Mouse (Mus musculus): ENCODE measurements at regions not wholly inside any gene's neighbourhood (a gene's known extent, or its start where the extent isn't known, plus 50 kb on each side); places are given as distances from the start of the nearest gene placed in this dataset.

GRCm38 (mm10) chr12:26244701-26245100 lies 170.4 kb downstream of the Rnf144a start:
- H3K36me3 ChIP-seq = no peaks in the 10 kb centered on the region
- no peak overlapping the region for H3K27ac ChIP-seq
- H3K9me3 ChIP-seq (replicated peaks) = no peaks in the 10 kb centered on the region
- DNase-seq (ENCODE audit: low spot score) = no peak
- no peak overlapping the region for H3K4me3 ChIP-seq
- WGBS = 92% methylated on average over 6 of the region's 6 CpGs
- no peaks in the 10 kb centered on the region for H3K4me1 ChIP-seq
- no peaks in the 10 kb centered on the region for H3K27me3 ChIP-seq (ENCODE audit: low read depth, poor library complexity, severe bottlenecking)

GRCm38 (mm10) chr12:26227557-26228020 lies 187.5 kb downstream of the Rnf144a start:
- no peaks in the 10 kb centered on the region for H3K36me3 ChIP-seq
- no peak overlapping the region for H3K4me3 ChIP-seq
- DNase-seq (ENCODE audit: low spot score) = no peak
- no peaks in the 10 kb centered on the region for H3K27me3 ChIP-seq (ENCODE audit: low read depth, poor library complexity, severe bottlenecking)
- WGBS = 91% methylated on average over 15 of the region's 15 CpGs
- no peak overlapping the region for H3K27ac ChIP-seq
- H3K4me1 ChIP-seq = peaks cover 5% of the 10 kb centered on the region
- no peaks in the 10 kb centered on the region for H3K9me3 ChIP-seq (replicated peaks)

GRCm38 (mm10) chr12:26226363-26226762 lies 188.7 kb downstream of the Rnf144a start:
- 14% methylated on average over 2 of the region's 2 CpGs for WGBS
- H3K4me1 ChIP-seq = peaks cover 5% of the 10 kb centered on the region
- DNase-seq (ENCODE audit: low spot score) = no peak

GRCm38 (mm10) chr12:26212447-26212846 lies 202.6 kb downstream of the Rnf144a start:
- no peak for DNase-seq (ENCODE audit: low spot score)
- H3K4me1 ChIP-seq = peaks cover 21% of the 10 kb centered on the region
- no peaks in the 10 kb centered on the region for H3K9me3 ChIP-seq (replicated peaks)
- H3K36me3 ChIP-seq = no peaks in the 10 kb centered on the region
- WGBS = 64% methylated on average over 1 of the region's 1 CpGs
- no peak overlapping the region for H3K4me3 ChIP-seq
- no peaks in the 10 kb centered on the region for H3K27me3 ChIP-seq (ENCODE audit: low read depth, poor library complexity, severe bottlenecking)
- H3K27ac ChIP-seq = no peak overlapping the region

More at GRCm38 (mm10) chr12:26226363-26226762, 188.7 kb downstream of the Rnf144a start:
- H3K4me3 ChIP-seq = no peak overlapping the region
- no peaks in the 10 kb centered on the region for H3K36me3 ChIP-seq
- H3K9me3 ChIP-seq (replicated peaks) = no peaks in the 10 kb centered on the region
- no peak overlapping the region for H3K27ac ChIP-seq
- H3K27me3 ChIP-seq (ENCODE audit: low read depth, poor library complexity, severe bottlenecking) = no peaks in the 10 kb centered on the region

- DNase-seq (ENCODE audit: low spot score) = no peak
- no peak overlapping the region for H3K27ac ChIP-seq
- no peaks in the 10 kb centered on the region for H3K27me3 ChIP-seq (ENCODE audit: low read depth, poor library complexity, severe bottlenecking)
- no peak overlapping the region for H3K4me3 ChIP-seq
- H3K36me3 ChIP-seq = no peaks in the 10 kb centered on the region
- peaks cover 21% of the 10 kb centered on the region for H3K4me1 ChIP-seq
- WGBS = 73% methylated on average over 10 of the region's 10 CpGs
- no peaks in the 10 kb centered on the region for H3K9me3 ChIP-seq (replicated peaks)
Observed at GRCm38 (mm10) chr12:26211423-26211822, 203.6 kb downstream of the Rnf144a start.

- 89% methylated on average over 4 of the region's 4 CpGs for WGBS
Observed at GRCm38 (mm10) chr12:26206751-26207150, 208.3 kb downstream of the Rnf144a start.

GRCm38 (mm10) chr12:26206036-26206435 lies 209.0 kb downstream of the Rnf144a start:
- WGBS = 92% methylated on average over 8 of the region's 8 CpGs
- Histone ChIP-seq H3K4me1 (peaks cover 9% of the 10 kb centered on the region), H3K4me3 (no peak overlapping the region), H3K36me3 (no peaks in the 10 kb centered on the region), H3K9me3 (replicated peaks) (no peaks in the 10 kb centered on the region), H3K27ac (no peak overlapping the region), H3K27me3 (ENCODE audit: low read depth, poor library complexity, severe bottlenecking) (no peaks in the 10 kb centered on the region)
- DNase-seq (ENCODE audit: low spot score) = no peak

More at GRCm38 (mm10) chr12:26206751-26207150, 208.3 kb downstream of the Rnf144a start:
- Histone ChIP-seq H3K9me3 (replicated peaks) (no peaks in the 10 kb centered on the region), H3K4me3 (no peak overlapping the region), H3K27ac (no peak overlapping the region), H3K27me3 (ENCODE audit: low read depth, poor library complexity, severe bottlenecking) (no peaks in the 10 kb centered on the region), H3K4me1 (peaks cover 16% of the 10 kb centered on the region), H3K36me3 (no peaks in the 10 kb centered on the region)
- no peak for DNase-seq (ENCODE audit: low spot score)

- H3K4me3 ChIP-seq = no peak overlapping the region
- no peaks in the 10 kb centered on the region for H3K27me3 ChIP-seq (ENCODE audit: low read depth, poor library complexity, severe bottlenecking)
- H3K36me3 ChIP-seq = no peaks in the 10 kb centered on the region
- peaks cover 12% of the 10 kb centered on the region for H3K4me1 ChIP-seq
- WGBS = 48% methylated on average over 4 of the region's 4 CpGs
- DNase-seq (ENCODE audit: low spot score) = no peak
- no peak overlapping the region for H3K27ac ChIP-seq
- no peaks in the 10 kb centered on the region for H3K9me3 ChIP-seq (replicated peaks)
Observed at GRCm38 (mm10) chr12:26191982-26192576, 223.0 kb downstream of the Rnf144a start.

- 42% methylated on average over 15 of the region's 15 CpGs for WGBS
- Histone ChIP-seq H3K9me3 (replicated peaks) (no peaks in the 10 kb centered on the region), H3K4me3 (no peak overlapping the region), H3K4me1 (peaks cover 12% of the 10 kb centered on the region), H3K36me3 (no peaks in the 10 kb centered on the region), H3K27me3 (ENCODE audit: low read depth, poor library complexity, severe bottlenecking) (no peaks in the 10 kb centered on the region), H3K27ac (no peak overlapping the region)
- DNase-seq (ENCODE audit: low spot score) = no peak
Observed at GRCm38 (mm10) chr12:26191268-26191981, 223.6 kb downstream of the Rnf144a start.

- Histone ChIP-seq H3K9me3 (replicated peaks) (no peaks in the 10 kb centered on the region), H3K27ac (no peak overlapping the region), H3K4me1 (peaks cover 12% of the 10 kb centered on the region), H3K36me3 (no peaks in the 10 kb centered on the region), H3K27me3 (ENCODE audit: low read depth, poor library complexity, severe bottlenecking) (no peaks in the 10 kb centered on the region), H3K4me3 (no peak overlapping the region)
- DNase-seq (ENCODE audit: low spot score) = no peak
- 76% methylated on average over 2 of the region's 2 CpGs for WGBS
Observed at GRCm38 (mm10) chr12:26188996-26189395, 226.1 kb downstream of the Rnf144a start.

GRCm38 (mm10) chr12:26187091-26187862 lies 227.8 kb downstream of the Rnf144a start:
- H3K27ac ChIP-seq = no peak overlapping the region
- no peaks in the 10 kb centered on the region for H3K27me3 ChIP-seq (ENCODE audit: low read depth, poor library complexity, severe bottlenecking)
- no peaks in the 10 kb centered on the region for H3K36me3 ChIP-seq
- DNase-seq (ENCODE audit: low spot score) = no peak
- no peak overlapping the region for H3K4me3 ChIP-seq
- H3K9me3 ChIP-seq (replicated peaks) = no peaks in the 10 kb centered on the region
- WGBS = 86% methylated on average over 8 of the region's 8 CpGs
- peaks cover 12% of the 10 kb centered on the region for H3K4me1 ChIP-seq

GRCm38 (mm10) chr12:26184701-26185460 lies 230.2 kb downstream of the Rnf144a start:
- H3K27me3 ChIP-seq (ENCODE audit: low read depth, poor library complexity, severe bottlenecking) = no peaks in the 10 kb centered on the region
- no peak overlapping the region for H3K4me3 ChIP-seq
- H3K9me3 ChIP-seq (replicated peaks) = no peaks in the 10 kb centered on the region
- H3K36me3 ChIP-seq = no peaks in the 10 kb centered on the region
- no peak for DNase-seq (ENCODE audit: low spot score)
- WGBS = 92% methylated on average over 5 of the region's 5 CpGs
- H3K4me1 ChIP-seq = no peaks in the 10 kb centered on the region
- H3K27ac ChIP-seq = no peak overlapping the region
